Mouse (Mus musculus): ENCODE data around the gene Nsg1. TPM values are rescaled to one million over a fixed set of nuclear protein-coding genes. Genes with fewer than 3 reads are reported as not detected.

Gene Nsg1
- polyA plus RNA-seq (2015; fragmentation: Nextera tagmentation; extraction: Ambion mirVana): 1,354 and 1,565 TPM in 2 replicates

DNA sequence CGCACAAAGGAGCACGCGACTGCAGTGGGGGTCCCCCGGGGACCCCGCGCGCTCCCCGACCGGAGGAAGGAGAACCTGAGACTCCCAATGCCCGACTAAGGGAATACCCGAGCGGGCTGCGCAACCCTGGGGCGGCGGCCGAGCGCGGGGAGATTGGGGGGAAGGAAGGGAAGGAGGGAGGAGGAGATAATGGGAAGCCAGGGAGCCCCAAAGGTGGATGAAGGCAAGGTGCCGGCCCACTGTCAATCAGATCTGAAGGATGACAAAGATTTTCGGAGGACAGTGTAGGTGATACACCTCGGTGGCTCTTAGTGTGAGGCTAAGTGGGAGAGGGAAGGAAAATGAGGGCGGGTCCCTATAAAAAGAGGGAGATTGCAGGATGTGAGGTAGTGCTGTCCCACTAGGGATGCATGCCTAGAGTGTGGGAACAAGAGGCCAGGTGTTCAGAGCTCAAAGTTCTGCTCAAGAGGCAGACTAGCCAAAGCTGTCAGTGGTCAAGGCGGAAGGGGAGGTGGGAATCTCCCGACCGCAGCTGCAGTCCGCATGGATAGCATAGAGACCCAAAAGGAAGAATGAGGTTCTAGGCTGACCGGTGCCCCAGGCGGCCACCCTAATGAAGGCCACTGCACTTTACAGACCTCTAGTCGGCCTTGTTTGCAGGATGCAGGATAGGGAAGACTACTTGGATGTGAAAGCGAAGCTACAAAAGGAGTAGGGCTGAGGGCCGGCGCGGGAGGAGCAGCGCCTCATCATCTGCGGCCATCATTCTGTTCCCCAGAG lies at the start of gene Nsg1:
TSS of gene Nsg1 (minus strand) at position 274 of the 780 bp plus-strand sequence.

Other genes starting within 250 kb of the Nsg1 start
- gene Stx18, start 121.2 kb downstream of the Nsg1 start, polyA plus RNA-seq (2015; fragmentation: Nextera tagmentation; extraction: Ambion mirVana): 31.7 and 34.9 TPM in 2 replicates
- gene Zbtb49, start 60.5 kb upstream of the Nsg1 start, polyA plus RNA-seq (2015; fragmentation: Nextera tagmentation; extraction: Ambion mirVana): 11.6 and 12.1 TPM in 2 replicates
- 40.4 and 45.2 TPM in 2 replicates for gene Lyar, start 60.6 kb upstream of the Nsg1 start, polyA plus RNA-seq (2015; fragmentation: Nextera tagmentation; extraction: Ambion mirVana)
- gene Tmem128, start 100.3 kb upstream of the Nsg1 start, polyA plus RNA-seq (2015; fragmentation: Nextera tagmentation; extraction: Ambion mirVana): 113 and 121 TPM in 2 replicates
- 0.12 TPM in 1 of 2 replicates, not detected in the other for gene Otop1, start 116.1 kb upstream of the Nsg1 start, polyA plus RNA-seq (2015; fragmentation: Nextera tagmentation; extraction: Ambion mirVana)
- gene Drd5, start 159.5 kb upstream of the Nsg1 start, polyA plus RNA-seq (2015; fragmentation: Nextera tagmentation; extraction: Ambion mirVana): 2.4 TPM in 2 replicates